Mouse (Mus musculus) MEL (cell line): ENCODE results near the gene Ranbp10. TPM values are rescaled to one million over a fixed set of nuclear protein-coding genes. Genes with fewer than 3 reads are reported as not detected.
A peak's percentile ranks its signal among the peaks of the same experiment; 100 is the strongest.

Experiments used
- DNase-seq: peaks from one replicate; pipeline ENCODE4 v3.0.0; 2011; ENCODE audit warnings: low read depth, low spot score
- H3K27ac ChIP-seq: 2 replicates; pipeline ENCODE4 v1.5.1; 2012; ENCODE audit warnings: low read depth, mild to moderate bottlenecking, control low read depth, low read length, moderate library complexity; ENCODE audit not compliant: control insufficient read depth
- H3K27me3 ChIP-seq, 2 experiments: fragments of 150-350 bp in 1 of 2; sonication (generic) in 1 of 2; 2 replicates each; pipeline ENCODE4 v1.6.1; 2012; ENCODE audit warnings: low read length in 2 of 2, mild to moderate bottlenecking in 2 of 2, improper control_type of control experiment in 1 of 2, moderate library complexity in 1 of 2; ENCODE audit not compliant: insufficient read depth in 2 of 2, control insufficient read depth in 1 of 2
- H3K36me3 ChIP-seq, 2 experiments: 2 replicates each; pipeline ENCODE4 v1.6.1; 2012 to 2014; ENCODE audit warnings: low read length in 2 of 2, improper control_type of control experiment in 1 of 2, inconsistent platforms in 1 of 2, mild to moderate bottlenecking in 1 of 2; ENCODE audit not compliant: insufficient read depth in 2 of 2, control insufficient read depth in 1 of 2
- H3K4me1 ChIP-seq, 2 experiments: fragments of 150-350 bp in 1 of 2; sonication (generic) in 1 of 2; 2 replicates each; pipeline ENCODE4 v1.6.1; 2012; ENCODE audit warnings: low read length in 2 of 2, improper control_type of control experiment in 1 of 2, mild to moderate bottlenecking in 1 of 2; ENCODE audit not compliant: insufficient read depth in 2 of 2, control insufficient read depth in 1 of 2
- H3K4me3 ChIP-seq, 2 experiments: fragments of 150-350 bp in 1 of 2; sonication (generic) in 1 of 2; 2 replicates each; pipeline ENCODE4 v1.5.1; 2012; ENCODE audit warnings: low read depth in 2 of 2, low read length in 2 of 2, mild to moderate bottlenecking in 2 of 2, moderate library complexity in 2 of 2, control low read depth in 1 of 2, improper control_type of control experiment in 1 of 2; ENCODE audit not compliant: control insufficient read depth in 1 of 2, insufficient read depth in 1 of 2
- H3K79me2 ChIP-seq: 2 replicates; pipeline ENCODE4 v1.6.1; 2012; ENCODE audit warnings: mild to moderate bottlenecking, low read length, moderate library complexity; ENCODE audit not compliant: control insufficient read depth, poor library complexity, insufficient read depth
- H3K9ac ChIP-seq: 2 replicates; pipeline ENCODE4 v1.6.1; 2012; ENCODE audit warnings: low read depth, mild to moderate bottlenecking, control low read depth, low read length, moderate library complexity; ENCODE audit not compliant: control insufficient read depth, poor library complexity, severe bottlenecking
- H3K9me3 ChIP-seq: fragments of 150-350 bp; sonication (generic); replicated peaks from 2 replicates; pipeline ENCODE4 v1.6.1; 2012; ENCODE audit warnings: mild to moderate bottlenecking, low read length, improper control_type of control experiment, moderate library complexity; ENCODE audit not compliant: insufficient read depth
- CHD1 ChIP-seq: IDR thresholded peaks from 2 replicates; pipeline ENCODE4 v1.6.1; 2012; ENCODE audit warnings: low read depth, mild to moderate bottlenecking, inconsistent platforms, low read length, improper control_type of control experiment
- EP300 ChIP-seq, 2 experiments: IDR thresholded peaks; 2 replicates each; pipeline ENCODE4 v1.6.1; 2011; ENCODE audit warnings: improper control_type of control experiment in 2 of 2, low read length in 2 of 2, low read depth in 1 of 2, mild to moderate bottlenecking in 1 of 2
- GABPA ChIP-seq: IDR thresholded peaks from 2 replicates; pipeline ENCODE4 v1.6.1; 2012; ENCODE audit warnings: low read depth, mild to moderate bottlenecking, inconsistent platforms, low read length, improper control_type of control experiment, moderate library complexity
- GATA1 ChIP-seq: IDR thresholded peaks from 2 replicates; pipeline ENCODE4 v1.6.1; 2011; ENCODE audit warnings: low read depth, low read length, improper control_type of control experiment
- HCFC1 ChIP-seq: IDR thresholded peaks from 2 replicates; pipeline ENCODE4 v1.6.1; 2012; ENCODE audit warnings: low read depth, mild to moderate bottlenecking, inconsistent platforms, low read length, improper control_type of control experiment, moderate library complexity
- KAT2A ChIP-seq: conservative IDR thresholded peaks from 2 replicates; pipeline ENCODE4 v1.6.1; 2012; ENCODE audit warnings: low read depth, low read length, improper control_type of control experiment, inconsistent platforms
- MAFK ChIP-seq: IDR thresholded peaks from 2 replicates; pipeline ENCODE4 v1.6.1; 2011; ENCODE audit warnings: low read depth, mild to moderate bottlenecking, low read length, improper control_type of control experiment, borderline replicate concordance
- MEF2A ChIP-seq: IDR thresholded peaks from 2 replicates; pipeline ENCODE4 v1.6.1; 2014; ENCODE audit warnings: low read depth, mild to moderate bottlenecking, inconsistent platforms, low read length, improper control_type of control experiment; ENCODE audit not compliant: poor library complexity, insufficient replicate concordance, severe bottlenecking; ENCODE audit errors: extremely low read depth
- MYB ChIP-seq: IDR thresholded peaks from 2 replicates; pipeline ENCODE4 v1.6.1; 2011; ENCODE audit warnings: mild to moderate bottlenecking, low read depth, low read length, improper control_type of control experiment
- NRF1 ChIP-seq: IDR thresholded peaks from 2 replicates; pipeline ENCODE4 v1.6.1; 2014; ENCODE audit warnings: low read depth, mild to moderate bottlenecking, inconsistent platforms, low read length, improper control_type of control experiment, moderate library complexity; ENCODE audit not compliant: poor library complexity, insufficient read depth, severe bottlenecking
- POLR2AphosphoS2 ChIP-seq: IDR thresholded peaks from 2 replicates; pipeline ENCODE4 v1.6.1; 2011; ENCODE audit warnings: low read length, improper control_type of control experiment
- RCOR1 ChIP-seq: IDR thresholded peaks from 2 replicates; pipeline ENCODE4 v1.6.1; 2012; ENCODE audit warnings: low read depth, mild to moderate bottlenecking, inconsistent platforms, low read length, improper control_type of control experiment
- SMC3 ChIP-seq: IDR thresholded peaks from 2 replicates; pipeline ENCODE4 v1.6.1; 2011; ENCODE audit warnings: low read depth, low read length, improper control_type of control experiment
- TBP ChIP-seq: IDR thresholded peaks from 2 replicates; pipeline ENCODE4 v1.8.0; 2011; ENCODE audit warnings: low read depth, low read length, improper control_type of control experiment
- TCF12 ChIP-seq: IDR thresholded peaks from 2 replicates; pipeline ENCODE4 v1.6.1; 2014; ENCODE audit warnings: low read depth, mild to moderate bottlenecking, inconsistent platforms, low read length, improper control_type of control experiment, moderate library complexity
- USF1 ChIP-seq: IDR thresholded peaks from 2 replicates; pipeline ENCODE4 v1.6.1; 2014; ENCODE audit warnings: low read depth, mild to moderate bottlenecking, inconsistent platforms, low read length, improper control_type of control experiment, moderate library complexity
- ZC3H11A ChIP-seq: IDR thresholded peaks from 2 replicates; pipeline ENCODE4 v1.6.1; 2012; ENCODE audit warnings: low read depth, mild to moderate bottlenecking, inconsistent platforms, low read length, improper control_type of control experiment
- ZNF384 ChIP-seq: IDR thresholded peaks from 2 replicates; pipeline ENCODE4 v1.6.1; 2012; ENCODE audit warnings: low read depth, mild to moderate bottlenecking, inconsistent platforms, low read length, improper control_type of control experiment
- polyA plus RNA-seq, 2 experiments: library from polyadenylated mRNA; stranded (reverse) in 1 of 2; unstranded in 1 of 2; fragments of >175 nt in 1 of 2; fragments of >200 nt in 1 of 2; gene quantifications; 2 replicates each; pipeline versions ENCODE4 v1.2.1 to v1.2.4; 2012; ENCODE audit warnings: low replicate concordance in 2 of 2, low read depth in 1 of 2; ENCODE audit not compliant: insufficient read length in 2 of 2, insufficient read depth in 1 of 2, missing spikeins in 1 of 2
- total RNA-seq: library from RNA; depleted of rRNA; stranded (reverse); fragments of 300-350 nt; gene quantifications from 2 replicates; pipeline ENCODE4 v1.2.3, GENCODE M21; 2012

The Ranbp10 gene
- total and polyA plus RNA-seq, 3 experiments: 7.4 to 22.1 TPM; not detected in 1

DNA sequence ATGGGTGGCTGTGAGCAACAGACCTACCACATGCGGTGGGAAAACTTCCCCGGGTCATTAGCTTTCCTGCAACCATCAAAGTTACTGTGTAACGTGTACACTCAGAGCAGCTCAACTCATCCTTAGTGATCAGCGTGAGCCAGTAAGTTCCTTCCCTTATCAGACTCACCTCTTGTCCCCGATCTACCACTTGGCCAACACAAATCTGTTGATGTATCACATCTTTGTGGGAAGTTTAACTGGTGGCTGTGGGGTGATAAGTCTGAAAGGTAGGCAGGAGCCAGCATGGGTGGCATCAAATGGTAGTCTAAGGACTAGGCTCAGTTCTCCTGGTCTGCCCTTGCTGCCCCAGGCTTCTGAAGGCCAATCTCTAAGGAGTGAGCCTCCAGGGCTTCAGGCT lies 95.0 kb downstream of the Ranbp10 start:
- TF ChIP-seq NRF1 (no peak), EP300 (IDR thresholded peaks at IDR 0.05; ENCODE audit: low read depth in 1 of 2, low read length in 2 of 2) (peak; percentile 67 to 80), RCOR1 (peak; percentile 91), CHD1 (no peak), GABPA (no peak), HCFC1 (no peak), GATA1 (peak; percentile 70), MYB (no peak), ZNF384 (no peak), TBP (no peak), MAFK (no peak), USF1 (no peak), MEF2A (no peak), KAT2A (no peak), TCF12 (peak; percentile 74), POLR2AphosphoS2 (no peak), SMC3 (no peak), ZC3H11A (no peak)
- Histone ChIP-seq H3K27ac (no peak overlapping the region), H3K36me3 (peaks cover 0 to 4% of the 10 kb centered on the region in 2 experiments; a peak in 2 of 4 replicates), H3K27me3 (no peaks in the 10 kb centered on the region), H3K4me1 (peaks cover 2 to 11% of the 10 kb centered on the region in 2 experiments; a peak in 3 of 4 replicates), H3K9me3 (no peaks in the 10 kb centered on the region), H3K4me3 (no peak overlapping the region), H3K79me2 (no peaks in the 10 kb centered on the region), H3K9ac (no peak overlapping the region)
- peak; percentile 43 for DNase-seq

GRCm38 (mm10) chr8:105727397-105728124 lies 99.6 kb downstream of the Ranbp10 start:
- H3K27me3 ChIP-seq: no peaks in the 10 kb centered on the region
- no peak overlapping the region for H3K4me3 ChIP-seq
- TF ChIP-seq POLR2AphosphoS2: no peak
- no peaks in the 10 kb centered on the region for H3K79me2 ChIP-seq
- no peaks in the 10 kb centered on the region for H3K9me3 ChIP-seq
- no peak overlapping the region for H3K9ac ChIP-seq
- DNase-seq: no peak
- peaks cover 2 to 8% of the 10 kb centered on the region in 2 experiments; a peak in 3 of 4 replicates for H3K4me1 ChIP-seq
- H3K27ac ChIP-seq: no peak overlapping the region
- H3K36me3 ChIP-seq: peaks cover 0 to 4% of the 10 kb centered on the region in 2 experiments; a peak in 2 of 4 replicates
